Mouse (Mus musculus) retina, postnatal 7 days (tissue): ENCODE data around the gene Itgam.
"Not testable (repeated sequence)": the region's sequence is repeated elsewhere in the genome, so short reads cannot be mapped to it uniquely, and the experiment has no call there.

Source experiments
- DNase-seq: peaks from one replicate; pipeline ENCODE4 v3.0.0-alpha.2; 2012; ENCODE audit warnings: low read depth, low spot score

Itgam gene

GRCm38 (mm10) chr7:128062456-128062855 is at the start of gene Itgam, which contains the start of gene Gm49368:
Itgam (plus strand) TSS chr7:128062640.
Gm49368 (plus strand) TSS chr7:128062683.
- no peak for DNase-seq

GRCm38 (mm10) chr7:128013116-128013515 is 49.3 kb upstream of the Itgam start:
- no peak for DNase-seq

- not testable (repeated sequence) for DNase-seq
Observed at GRCm38 (mm10) chr7:128016134-128016533, 46.3 kb upstream of the Itgam start.

GRCm38 (mm10) chr7:128016650-128017049 is 45.8 kb upstream of the Itgam start:
- DNase-seq: no peak

- DNase-seq: no peak
Observed at GRCm38 (mm10) chr7:128018275-128018674, 44.2 kb upstream of the Itgam start.

GRCm38 (mm10) chr7:128019187-128019586 is 43.3 kb upstream of the Itgam start:
- DNase-seq: no peak

GRCm38 (mm10) chr7:128022974-128023373 is 39.5 kb upstream of the Itgam start:
- no peak for DNase-seq

GRCm38 (mm10) chr7:128023565-128023964 is 38.9 kb upstream of the Itgam start:
- no peak for DNase-seq

GRCm38 (mm10) chr7:128024364-128024763 is 38.1 kb upstream of the Itgam start:
- no peak for DNase-seq

- DNase-seq: no peak
Observed at GRCm38 (mm10) chr7:128024932-128025331, 37.5 kb upstream of the Itgam start.

GRCm38 (mm10) chr7:128025381-128025780 is 37.1 kb upstream of the Itgam start:
- DNase-seq: no peak

- no peak for DNase-seq
Observed at GRCm38 (mm10) chr7:128031403-128031976, 30.9 kb upstream of the Itgam start.

- DNase-seq: no peak
Observed at GRCm38 (mm10) chr7:128032290-128032988, 30.0 kb upstream of the Itgam start.

- DNase-seq: no peak
Observed at GRCm38 (mm10) chr7:128032989-128033293, 29.5 kb upstream of the Itgam start.

GRCm38 (mm10) chr7:128033616-128034015 is 28.8 kb upstream of the Itgam start:
- DNase-seq: no peak

GRCm38 (mm10) chr7:128042161-128042820 is 20.1 kb upstream of the Itgam start:
- DNase-seq: not testable (repeated sequence)

- no peak for DNase-seq
Observed at GRCm38 (mm10) chr7:128044142-128044785, 18.2 kb upstream of the Itgam start.

GRCm38 (mm10) chr7:128045640-128046039 is 16.8 kb upstream of the Itgam start:
- no peak for DNase-seq

- no peak for DNase-seq
Observed at GRCm38 (mm10) chr7:128048819-128049218, 13.6 kb upstream of the Itgam start.

- no peak for DNase-seq
Observed at GRCm38 (mm10) chr7:128049254-128049653, 13.2 kb upstream of the Itgam start.

- no peak for DNase-seq
Observed at GRCm38 (mm10) chr7:128050739-128051138, 11.7 kb upstream of the Itgam start.

- DNase-seq: no peak
Observed at GRCm38 (mm10) chr7:128053061-128053460, 9.4 kb upstream of the Itgam start.
